Comparison of ENCODE assay signal across 26 mouse cellular contexts in genomic region chr16:26604621-26605020, GRCm38 (mm10).
"Had no signal": no experiment of that assay in that cellular context is flagged by ENCODE, and none has a peak within 500 bp of the region (broad histone marks: within the 10 kb centered on the region; RNA-seq: fewer than 3 reads in every experiment).

No protein-coding gene starts in this region.

- H3K4me2 ChIP-seq: heart, embryonic 12.5 days; hindbrain, embryonic 13.5 days; hindbrain, embryonic 15.5 days; kidney, embryonic 15.5 days; limb, embryonic 12.5 days; liver, embryonic 11.5 days; liver, embryonic 13.5 days; liver, embryonic 15.5 days had no signal

- H3K9me3 ChIP-seq: heart, embryonic 10.5 days; heart, embryonic 12.5 days; hindbrain, embryonic 13.5 days; hindbrain, embryonic 15.5 days; kidney, embryonic 15.5 days; limb, embryonic 10.5 days; limb, embryonic 12.5 days; liver, embryonic 13.5 days; liver, embryonic 15.5 days had no signal

- H3K27me3 ChIP-seq: heart, embryonic 12.5 days; hindbrain, embryonic 13.5 days; hindbrain, embryonic 15.5 days; kidney, embryonic 15.5 days; limb, embryonic 12.5 days; liver, embryonic 13.5 days; liver, embryonic 15.5 days had no signal

- ATAC-seq: hindbrain, postnatal 0 days; intestine, embryonic 16.5 days had no signal

- H3K27ac ChIP-seq: heart, embryonic 10.5 days; hindbrain, embryonic 13.5 days; hindbrain, embryonic 15.5 days; hindbrain, postnatal 0 days; kidney, embryonic 15.5 days; kidney, postnatal 0 days; limb, embryonic 10.5 days; limb, embryonic 12.5 days; liver, embryonic 13.5 days; liver, embryonic 15.5 days had no signal

- H3K36me3 ChIP-seq: heart, embryonic 10.5 days; heart, embryonic 12.5 days; hindbrain, embryonic 13.5 days; hindbrain, embryonic 15.5 days; kidney, embryonic 15.5 days; limb, embryonic 10.5 days; limb, embryonic 12.5 days; liver, embryonic 13.5 days; liver, embryonic 15.5 days had no signal

- H3K9ac ChIP-seq: heart, embryonic 12.5 days; hindbrain, embryonic 13.5 days; hindbrain, embryonic 15.5 days; kidney, embryonic 15.5 days; limb, embryonic 12.5 days; liver, embryonic 13.5 days; liver, embryonic 15.5 days had no signal

- H3K4me1 ChIP-seq: heart, embryonic 10.5 days; heart, embryonic 12.5 days; hindbrain, embryonic 13.5 days; hindbrain, embryonic 15.5 days; kidney, embryonic 15.5 days; limb, embryonic 10.5 days; liver, embryonic 13.5 days; liver, embryonic 15.5 days had no signal

- H3K4me3 ChIP-seq: heart, embryonic 10.5 days; heart, embryonic 12.5 days; hindbrain, embryonic 13.5 days; hindbrain, embryonic 15.5 days; kidney, embryonic 15.5 days; limb, embryonic 10.5 days; limb, embryonic 12.5 days; liver, embryonic 13.5 days; liver, embryonic 15.5 days had no signal

- DNase-seq: gastrocnemius, postnatal 14 days; gastrocnemius, postnatal 36 days; heart, adult 18-20 months; heart, postnatal 10 days; heart, postnatal 4 days; kidney, adult 11 months; kidney, adult 2 months; kidney, adult 9 months; kidney, postnatal 14 days; kidney, postnatal 36 days; layer of hippocampus, adult 9-11 months; layer of hippocampus, postnatal 36 days; liver; liver, embryonic 13.5 days had no signal
